Mouse (Mus musculus) embryonic facial prominence, embryonic 13.5 days (tissue): ENCODE data around the gene Pdgfd. TPM values are rescaled to one million over a fixed set of nuclear protein-coding genes. Genes with fewer than 3 reads are reported as not detected.

Experiments used
- ATAC-seq: fragments of 200-750 bp; cut with Nextera tagmentation; 2 replicates; pipeline ENCODE4 v1.8.0; 2017; ENCODE audit warnings: low read depth; ENCODE audit not compliant: insufficient number of reproducible peaks, insufficient read depth, low FRiP score, low TSS enrichment
- H3K27ac ChIP-seq: fragments of 300-500 bp; sonication (generic); 2 replicates; pipeline ENCODE4 v1.5.1; 2015; ENCODE audit warnings: moderate library complexity, mild to moderate bottlenecking, inconsistent platforms
- H3K27me3 ChIP-seq: fragments of 300-500 bp; sonication (generic); 2 replicates; pipeline ENCODE4 v1.6.1; 2015; ENCODE audit warnings: mild to moderate bottlenecking, inconsistent platforms
- H3K36me3 ChIP-seq: fragments of 300-500 bp; sonication (generic); 2 replicates; pipeline ENCODE4 v1.6.1; 2015; ENCODE audit warnings: mild to moderate bottlenecking, inconsistent platforms
- H3K4me1 ChIP-seq: fragments of 300-500 bp; sonication (generic); 2 replicates; pipeline ENCODE4 v1.6.1; 2015; ENCODE audit warnings: inconsistent platforms
- H3K4me2 ChIP-seq: fragments of 300-500 bp; sonication (generic); 2 replicates; pipeline ENCODE4 v1.6.1; 2015; ENCODE audit warnings: moderate library complexity, mild to moderate bottlenecking, inconsistent platforms
- H3K4me3 ChIP-seq: fragments of 300-500 bp; sonication (generic); 2 replicates; pipeline ENCODE4 v1.5.1; 2015; ENCODE audit warnings: mild to moderate bottlenecking, inconsistent platforms
- H3K9ac ChIP-seq: fragments of 300-500 bp; sonication (generic); 2 replicates; pipeline ENCODE4 v1.6.1; 2015; ENCODE audit warnings: mild to moderate bottlenecking, inconsistent platforms
- H3K9me3 ChIP-seq: fragments of 300-500 bp; sonication (generic); 2 replicates; pipeline ENCODE4 v1.6.1; 2016; ENCODE audit warnings: inconsistent platforms
- WGBS: fragments of 180-500 bp; shearing (Covaris S2); methylation state at CpG from one replicate; pipeline ENCODE4 v1.1.7; 2015; ENCODE audit warnings: mixed read lengths; 5-methylcytosine and 5-hydroxymethylcytosine counted together
- polyA plus RNA-seq: library from polyadenylated mRNA; unstranded; fragments of >200 nt; fragmentation: Nextera tagmentation; extraction: Ambion mirVana; gene quantifications from 2 replicates; pipeline ENCODE4 v1.2.1, GENCODE M21; 2015

Gene Pdgfd
- polyA plus RNA-seq, 1 experiment from 2014 or later: 7.1 TPM

- no peaks in the 10 kb centered on the region for H3K4me1 ChIP-seq
- ATAC-seq: no peak
- no peaks in the 10 kb centered on the region for H3K9me3 ChIP-seq
- WGBS: 65% methylated on average over 2 of the region's 2 CpGs
- H3K27me3 ChIP-seq: no peaks in the 10 kb centered on the region
- no peak overlapping the region for H3K4me3 ChIP-seq
- no peak overlapping the region for H3K27ac ChIP-seq
- no peaks in the 10 kb centered on the region for H3K36me3 ChIP-seq
- H3K4me2 ChIP-seq: no peak overlapping the region
- H3K9ac ChIP-seq: no peak overlapping the region
These were observed 83.6 kb downstream of the Pdgfd start for GRCm38 (mm10) chr9:6251990-6252389.

GRCm38 (mm10) chr9:6257072-6257471, 88.7 kb downstream of the Pdgfd start:
- Histone ChIP-seq H3K27ac (no peak overlapping the region), H3K36me3 (no peaks in the 10 kb centered on the region), H3K4me1 (no peaks in the 10 kb centered on the region), H3K27me3 (no peaks in the 10 kb centered on the region), H3K4me2 (no peak overlapping the region), H3K9ac (no peak overlapping the region), H3K9me3 (no peaks in the 10 kb centered on the region), H3K4me3 (no peak overlapping the region)
- no peak for ATAC-seq

GRCm38 (mm10) chr9:6264820-6265219, 96.4 kb downstream of the Pdgfd start:
- Histone ChIP-seq H3K36me3 (no peaks in the 10 kb centered on the region), H3K4me1 (no peaks in the 10 kb centered on the region), H3K27me3 (no peaks in the 10 kb centered on the region), H3K9ac (no peak overlapping the region), H3K9me3 (no peaks in the 10 kb centered on the region), H3K4me3 (no peak overlapping the region), H3K4me2 (no peak overlapping the region), H3K27ac (no peak overlapping the region)
- WGBS: 71% methylated on average over 2 of the region's 2 CpGs
- no peak for ATAC-seq

GRCm38 (mm10) chr9:6269796-6270280, 101.5 kb downstream of the Pdgfd start, which contains the start of gene Ddi1:
TSS of gene Ddi1 (minus strand) at chr9:6269846.
- H3K4me3 ChIP-seq: no peak within 1 kb of the TSS
- WGBS: 63% methylated on average over 1 of the region's 1 CpGs

GRCm38 (mm10) chr9:6276395-6276794, 108.0 kb downstream of the Pdgfd start:
- no peaks in the 10 kb centered on the region for H3K36me3 ChIP-seq
- H3K4me1 ChIP-seq: peaks cover 6% of the 10 kb centered on the region
- H3K9ac ChIP-seq: no peak overlapping the region
- no peak for ATAC-seq
- H3K27me3 ChIP-seq: no peaks in the 10 kb centered on the region
- H3K4me3 ChIP-seq: no peak overlapping the region
- WGBS: 43% methylated on average over 1 of the region's 1 CpGs
- no peaks in the 10 kb centered on the region for H3K9me3 ChIP-seq
- no peak overlapping the region for H3K4me2 ChIP-seq
- no peak overlapping the region for H3K27ac ChIP-seq

More at GRCm38 (mm10) chr9:6269796-6270280, 101.5 kb downstream of the Pdgfd start, which contains the start of gene Ddi1:
- no peaks in the 10 kb centered on the region for H3K36me3 ChIP-seq
- H3K9ac ChIP-seq: no peak within 1 kb of the TSS
- H3K9me3 ChIP-seq: no peaks in the 10 kb centered on the region
- H3K27me3 ChIP-seq: no peaks in the 10 kb centered on the region
- no peak within 1 kb of the TSS for H3K4me2 ChIP-seq
- ATAC-seq: no peak
- no peaks in the 10 kb centered on the region for H3K4me1 ChIP-seq
- H3K27ac ChIP-seq: no peak within 1 kb of the TSS

GRCm38 (mm10) chr9:6277526-6277925, 109.1 kb downstream of the Pdgfd start:
- peak overlapping the region; percentile 12; the same call in 1 of the 2 replicates for H3K27ac ChIP-seq
- no peak overlapping the region for H3K4me3 ChIP-seq

GRCm38 (mm10) chr9:6286770-6287169, 118.4 kb downstream of the Pdgfd start:
- 41% methylated on average over 1 of the region's 1 CpGs for WGBS
- H3K4me1 ChIP-seq: 0 out of 2 replicates have a peak, but pooled peaks cover 5% of the 10 kb centered on the region
- 0 out of 2 replicates have a peak, but pooled peaks have one; percentile 52 for ATAC-seq

More at GRCm38 (mm10) chr9:6277526-6277925, 109.1 kb downstream of the Pdgfd start:
- Histone ChIP-seq H3K4me2 (no peak overlapping the region), H3K4me1 (peaks cover 6% of the 10 kb centered on the region), H3K9me3 (no peaks in the 10 kb centered on the region), H3K36me3 (no peaks in the 10 kb centered on the region), H3K9ac (no peak overlapping the region), H3K27me3 (no peaks in the 10 kb centered on the region)
- ATAC-seq: no peak; the same call in 1 of the 2 replicates

GRCm38 (mm10) chr9:6289211-6289696, 120.9 kb downstream of the Pdgfd start:
- no peak overlapping the region for H3K4me2 ChIP-seq
- 19% methylated on average over 2 of the region's 2 CpGs for WGBS
- no peaks in the 10 kb centered on the region for H3K36me3 ChIP-seq
- H3K4me1 ChIP-seq: 0 out of 2 replicates have a peak, but pooled peaks cover 5% of the 10 kb centered on the region
- H3K9me3 ChIP-seq: no peaks in the 10 kb centered on the region
- H3K4me3 ChIP-seq: no peak overlapping the region
- H3K9ac ChIP-seq: no peak overlapping the region
- ATAC-seq: no peak
- H3K27me3 ChIP-seq: no peaks in the 10 kb centered on the region
- no peak overlapping the region for H3K27ac ChIP-seq

More at GRCm38 (mm10) chr9:6286770-6287169, 118.4 kb downstream of the Pdgfd start:
- H3K36me3 ChIP-seq: no peaks in the 10 kb centered on the region
- H3K4me3 ChIP-seq: no peak overlapping the region
- no peak overlapping the region for H3K27ac ChIP-seq
- H3K9ac ChIP-seq: no peak overlapping the region
- no peaks in the 10 kb centered on the region for H3K9me3 ChIP-seq
- H3K27me3 ChIP-seq: no peaks in the 10 kb centered on the region
- H3K4me2 ChIP-seq: no peak overlapping the region

GRCm38 (mm10) chr9:6298547-6298946, 130.2 kb downstream of the Pdgfd start:
- H3K4me1 ChIP-seq: no peaks in the 10 kb centered on the region
- 72% methylated on average over 2 of the region's 2 CpGs for WGBS
- no peak overlapping the region for H3K4me2 ChIP-seq
- no peak overlapping the region for H3K27ac ChIP-seq
- H3K4me3 ChIP-seq: no peak overlapping the region
- no peaks in the 10 kb centered on the region for H3K36me3 ChIP-seq
- H3K9me3 ChIP-seq: no peaks in the 10 kb centered on the region
- H3K9ac ChIP-seq: no peak overlapping the region
- no peaks in the 10 kb centered on the region for H3K27me3 ChIP-seq
- ATAC-seq: no peak

GRCm38 (mm10) chr9:6302050-6302449, 133.7 kb downstream of the Pdgfd start:
- Histone ChIP-seq H3K9ac (no peak overlapping the region), H3K27ac (no peak overlapping the region), H3K27me3 (no peaks in the 10 kb centered on the region), H3K4me2 (no peak overlapping the region), H3K9me3 (no peaks in the 10 kb centered on the region), H3K36me3 (no peaks in the 10 kb centered on the region), H3K4me3 (no peak overlapping the region), H3K4me1 (no peaks in the 10 kb centered on the region)
- WGBS: 77% methylated on average over 3 of the region's 3 CpGs
- no peak for ATAC-seq

GRCm38 (mm10) chr9:6304590-6304989, 136.2 kb downstream of the Pdgfd start:
- WGBS: 88% methylated on average over 3 of the region's 3 CpGs
- Histone ChIP-seq H3K27me3 (no peaks in the 10 kb centered on the region), H3K9me3 (no peaks in the 10 kb centered on the region), H3K27ac (no peak overlapping the region), H3K9ac (no peak overlapping the region), H3K4me2 (no peak overlapping the region), H3K4me3 (no peak overlapping the region), H3K36me3 (no peaks in the 10 kb centered on the region), H3K4me1 (no peaks in the 10 kb centered on the region)
- ATAC-seq: no peak

GRCm38 (mm10) chr9:6305847-6306246, 137.5 kb downstream of the Pdgfd start:
- no peak overlapping the region for H3K4me3 ChIP-seq
- H3K4me1 ChIP-seq: no peaks in the 10 kb centered on the region
- H3K4me2 ChIP-seq: no peak overlapping the region
- H3K9ac ChIP-seq: no peak overlapping the region
- no peak overlapping the region for H3K27ac ChIP-seq
- no peaks in the 10 kb centered on the region for H3K9me3 ChIP-seq
- H3K36me3 ChIP-seq: no peaks in the 10 kb centered on the region
- 87% methylated on average over 3 of the region's 3 CpGs for WGBS
- no peaks in the 10 kb centered on the region for H3K27me3 ChIP-seq
- ATAC-seq: no peak
